Mouse (Mus musculus): ENCODE data around the gene Banp. TPM values are rescaled to one million over a fixed set of nuclear protein-coding genes. Genes with fewer than 3 reads are reported as not detected.

Banp gene
- total and polyA plus RNA-seq, 3 experiments: 19.2 to 28.4 TPM; not detected in 1

DNA sequence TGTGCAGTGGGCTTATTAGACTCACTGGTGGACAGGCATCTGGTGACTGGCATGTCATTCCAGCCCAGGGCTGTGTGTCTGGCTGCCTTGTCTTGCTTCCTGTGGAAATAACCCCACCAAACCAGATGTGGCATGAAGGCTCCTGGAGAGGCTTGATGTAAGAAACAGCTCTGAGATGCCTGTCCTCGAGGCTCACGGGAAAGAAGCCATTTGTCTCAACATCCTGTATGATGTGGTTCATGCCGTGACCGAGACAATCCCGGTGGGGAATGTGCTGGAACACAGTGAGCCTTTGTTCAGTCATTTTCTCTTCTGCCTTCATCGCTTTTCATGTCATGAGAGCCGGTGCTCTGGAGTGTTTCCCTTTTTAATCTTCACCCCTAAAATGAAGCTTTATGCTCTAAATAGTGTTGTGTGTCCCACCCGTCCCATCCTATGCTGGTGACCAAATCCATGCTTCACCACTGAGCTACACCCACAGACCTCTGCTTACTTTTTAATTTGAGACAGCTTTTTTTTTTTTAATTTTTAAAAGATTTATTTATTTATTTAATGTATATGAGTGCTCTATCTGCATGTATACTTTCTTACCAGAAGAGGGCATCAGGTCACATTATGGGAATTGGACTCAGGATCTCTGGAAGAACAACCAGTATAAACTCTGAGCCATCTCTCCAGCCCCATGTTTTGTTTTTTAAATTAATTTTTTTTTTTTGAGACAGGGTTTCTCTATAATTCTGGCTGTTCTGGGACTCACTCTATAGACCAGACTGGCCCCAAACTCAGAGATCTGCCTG is 15.4 kb downstream of the Banp start:
- Histone ChIP-seq H3K36me3 (ENCODE audit: control insufficient read depth in 1 of 2, insufficient read depth in 2 of 2, low read length in 2 of 2) (peaks cover 0 to 6% of the 10 kb centered on the region in 2 experiments; a peak in 3 of 4 replicates), H3K9ac (ENCODE audit: control insufficient read depth, low read depth, low read length, poor library complexity, severe bottlenecking) (no peak overlapping the region), H3K27ac (ENCODE audit: control insufficient read depth, low read depth, low read length) (no peak overlapping the region), H3K4me1 (ENCODE audit: control insufficient read depth in 1 of 2, insufficient read depth in 2 of 2, low read length in 2 of 2) (peaks cover 0 to 7% of the 10 kb centered on the region in 2 experiments; a peak in 2 of 4 replicates), H3K4me3 (ENCODE audit: control insufficient read depth in 1 of 2, insufficient read depth in 1 of 2, low read depth in 2 of 2, low read length in 2 of 2) (no peak overlapping the region), H3K27me3 (ENCODE audit: control insufficient read depth in 1 of 2, insufficient read depth in 2 of 2, low read length in 2 of 2) (no peaks in the 10 kb centered on the region), H3K9me3 (replicated peaks; ENCODE audit: insufficient read depth, low read length) (no peaks in the 10 kb centered on the region), H3K79me2 (ENCODE audit: control insufficient read depth, insufficient read depth, low read length, poor library complexity) (peaks cover 3% of the 10 kb centered on the region; the same call in 1 of the 2 replicates)
- TF ChIP-seq MAX (IDR thresholded peaks at IDR 0.05; ENCODE audit: low read length) (no peak), ZNF384 (IDR thresholded peaks at IDR 0.05; ENCODE audit: low read depth, low read length) (peak; percentile 50; the same call in 1 of the 2 replicates), JUND (IDR thresholded peaks at IDR 0.05; ENCODE audit: low read depth, low read length) (no peak), ETS1 (IDR thresholded peaks at IDR 0.05; ENCODE audit: low read depth, low read length) (no peak), UBTF (IDR thresholded peaks at IDR 0.05; ENCODE audit: borderline replicate concordance, insufficient read depth, low read depth, low read length) (no peak), RCOR1 (IDR thresholded peaks at IDR 0.05; ENCODE audit: low read depth, low read length) (no peak)
- no peak for DNase-seq (ENCODE audit: low read depth, low spot score)

GRCm38 (mm10) chr8:121966110-121966509 is 16.6 kb downstream of the Banp start:
- H3K4me3 ChIP-seq (ENCODE audit: control insufficient read depth in 1 of 2, insufficient read depth in 1 of 2, low read depth in 2 of 2, low read length in 2 of 2): no peak overlapping the region
- no peak for DNase-seq (ENCODE audit: low read depth, low spot score)
- H3K27ac ChIP-seq (ENCODE audit: control insufficient read depth, low read depth, low read length): no peak overlapping the region
- peaks cover 0 to 6% of the 10 kb centered on the region in 2 experiments; a peak in 3 of 4 replicates for H3K36me3 ChIP-seq (ENCODE audit: control insufficient read depth in 1 of 2, insufficient read depth in 2 of 2, low read length in 2 of 2)
- no peaks in the 10 kb centered on the region for H3K9me3 ChIP-seq (replicated peaks; ENCODE audit: insufficient read depth, low read length)
- H3K9ac ChIP-seq (ENCODE audit: control insufficient read depth, low read depth, low read length, poor library complexity, severe bottlenecking): no peak overlapping the region
- H3K4me1 ChIP-seq (ENCODE audit: control insufficient read depth in 1 of 2, insufficient read depth in 2 of 2, low read length in 2 of 2): peaks cover 0 to 7% of the 10 kb centered on the region in 2 experiments; a peak in 2 of 4 replicates
- no peak for TF ChIP-seq SMC3 (IDR thresholded peaks at IDR 0.05; ENCODE audit: low read depth, low read length)
- no peak for TF ChIP-seq POLR2AphosphoS2 (IDR thresholded peaks at IDR 0.05; ENCODE audit: low read length)
- TF ChIP-seq E2F4 (IDR thresholded peaks at IDR 0.05; ENCODE audit: borderline replicate concordance, low read depth, low read length): no peak
- no peak for TF ChIP-seq ZMIZ1 (IDR thresholded peaks at IDR 0.05; ENCODE audit: low read depth, low read length)
- no peak for TF ChIP-seq CHD2 (IDR thresholded peaks at IDR 0.05; ENCODE audit: low read length)
- TF ChIP-seq JUND (IDR thresholded peaks at IDR 0.05; ENCODE audit: low read depth, low read length): no peak
- TF ChIP-seq TBP (IDR thresholded peaks at IDR 0.05; ENCODE audit: low read depth, low read length): no peak
- no peak for TF ChIP-seq EP300 (IDR thresholded peaks at IDR 0.05; ENCODE audit: low read depth in 1 of 2, low read length in 2 of 2)
- no peak for TF ChIP-seq NELFE (IDR thresholded peaks at IDR 0.05; ENCODE audit: low read depth, low read length)
- TF ChIP-seq ELF1 (IDR thresholded peaks at IDR 0.05; ENCODE audit: low read depth, low read length): no peak
- TF ChIP-seq TAL1 (IDR thresholded peaks at IDR 0.05; ENCODE audit: low read length): no peak
- TF ChIP-seq GATA1 (IDR thresholded peaks at IDR 0.05; ENCODE audit: low read depth, low read length): no peak
- no peak for TF ChIP-seq GABPA (IDR thresholded peaks at IDR 0.05; ENCODE audit: low read depth, low read length)
- no peak for TF ChIP-seq ZNF384 (IDR thresholded peaks at IDR 0.05; ENCODE audit: low read depth, low read length)
- TF ChIP-seq ETS1 (IDR thresholded peaks at IDR 0.05; ENCODE audit: low read depth, low read length): no peak
- H3K27me3 ChIP-seq (ENCODE audit: control insufficient read depth in 1 of 2, insufficient read depth in 2 of 2, low read length in 2 of 2): no peaks in the 10 kb centered on the region
- peaks cover 3% of the 10 kb centered on the region; the same call in 1 of the 2 replicates for H3K79me2 ChIP-seq (ENCODE audit: control insufficient read depth, insufficient read depth, low read length, poor library complexity)
